Mouse (Mus musculus) gastrocnemius, postnatal 36 days (tissue): ENCODE results near the gene Vmn1r188. TPM values are rescaled to one million over a fixed set of nuclear protein-coding genes. Genes with fewer than 3 reads are reported as not detected.
"Not testable (repeated sequence)": the region's sequence is repeated elsewhere in the genome, so short reads cannot be mapped to it uniquely, and the experiment has no call there.

Source experiments
- DNase-seq, 2 experiments: peaks; one replicate each; pipeline ENCODE4 v3.0.0; 2022
- intact Hi-C: fragments of 180-260 bp; cut with DNase I; formaldehyde crosslinking; loops from one replicate; pipeline ENCODE4 v1.15.1; 2025
- long read RNA-seq, 2 experiments: library from polyadenylated mRNA; stranded (forward); transcript quantifications; one replicate each; pipeline ENCODE4 v2.0.0; 2021
- total RNA-seq, 2 experiments: library from RNA; stranded (reverse); gene quantifications; 2 replicates each; pipeline ENCODE4 v1.2.3; 2021

The Vmn1r188 gene
- total RNA-seq: not detected
- long read RNA-seq, experiment 1: 0 reads
- long read RNA-seq, experiment 2: 0 reads

DNA sequence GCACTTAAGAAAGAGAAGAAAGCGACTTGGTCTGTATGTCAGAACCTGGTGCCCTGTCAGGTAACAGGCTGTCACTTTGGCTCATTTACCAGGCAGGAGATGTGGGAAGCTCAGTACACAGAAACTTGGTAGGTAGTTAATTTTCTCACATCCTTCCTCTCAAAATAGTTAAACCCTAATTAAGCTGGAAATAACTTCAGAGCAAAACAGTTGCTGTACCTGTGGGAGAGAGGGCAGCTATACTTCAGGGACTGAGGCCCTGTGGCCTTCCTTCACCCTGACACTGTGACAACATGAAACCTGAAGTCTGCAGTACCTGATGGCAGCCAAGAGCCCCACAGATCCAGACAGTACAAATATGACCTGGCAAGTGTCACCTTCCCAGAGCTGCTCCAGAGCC lies at the start of gene Vmn1r188:
Vmn1r188 (plus strand) TSS at position 301 of the 400 bp plus-strand sequence.
- intact Hi-C loops, DNase-seq: not testable (repeated sequence)

DNA sequence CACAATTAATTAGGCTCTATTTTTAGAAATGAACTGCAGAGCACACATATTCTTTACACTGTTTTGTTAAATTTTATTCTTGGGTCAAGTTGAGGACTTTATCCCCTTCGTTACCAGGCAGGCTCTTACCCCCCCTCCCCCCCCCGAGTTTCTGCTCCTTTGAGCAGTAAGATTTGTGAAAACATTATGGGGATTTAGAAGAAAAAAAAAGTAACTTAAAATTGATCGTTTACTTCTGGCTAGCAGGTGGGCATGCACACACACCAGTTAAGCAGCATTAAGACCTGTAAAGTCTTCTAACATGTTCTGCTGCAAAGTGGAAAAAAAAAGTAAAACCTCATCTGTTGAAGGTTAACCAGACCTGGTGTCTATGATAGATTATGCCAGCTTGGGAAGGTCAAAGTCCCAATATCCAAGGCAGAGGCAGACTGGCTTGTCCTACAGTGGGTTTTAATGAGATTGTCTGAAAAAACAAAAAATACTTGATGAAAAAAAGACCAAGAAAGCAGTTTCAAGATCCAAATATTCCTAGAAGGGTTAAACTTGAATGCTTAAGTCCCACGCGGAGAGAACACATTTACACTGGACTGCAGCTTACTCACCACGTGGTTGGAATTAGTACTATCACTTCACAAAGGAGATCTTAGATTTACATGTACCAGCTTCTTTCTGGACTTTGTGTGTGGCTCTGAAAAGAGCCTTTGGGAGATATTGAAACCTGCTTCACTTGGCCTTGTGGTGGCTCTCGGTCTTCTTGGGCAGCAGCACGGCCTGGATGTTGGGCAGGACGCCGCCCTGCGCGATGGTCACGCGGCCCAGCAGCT lies 49.6 kb upstream of the Vmn1r188 start:
- intact Hi-C loops: loop anchor here (10.0 kb wide), 1 partner anchor 210 kb away; no protein-coding TSS in a partner anchor

DNA sequence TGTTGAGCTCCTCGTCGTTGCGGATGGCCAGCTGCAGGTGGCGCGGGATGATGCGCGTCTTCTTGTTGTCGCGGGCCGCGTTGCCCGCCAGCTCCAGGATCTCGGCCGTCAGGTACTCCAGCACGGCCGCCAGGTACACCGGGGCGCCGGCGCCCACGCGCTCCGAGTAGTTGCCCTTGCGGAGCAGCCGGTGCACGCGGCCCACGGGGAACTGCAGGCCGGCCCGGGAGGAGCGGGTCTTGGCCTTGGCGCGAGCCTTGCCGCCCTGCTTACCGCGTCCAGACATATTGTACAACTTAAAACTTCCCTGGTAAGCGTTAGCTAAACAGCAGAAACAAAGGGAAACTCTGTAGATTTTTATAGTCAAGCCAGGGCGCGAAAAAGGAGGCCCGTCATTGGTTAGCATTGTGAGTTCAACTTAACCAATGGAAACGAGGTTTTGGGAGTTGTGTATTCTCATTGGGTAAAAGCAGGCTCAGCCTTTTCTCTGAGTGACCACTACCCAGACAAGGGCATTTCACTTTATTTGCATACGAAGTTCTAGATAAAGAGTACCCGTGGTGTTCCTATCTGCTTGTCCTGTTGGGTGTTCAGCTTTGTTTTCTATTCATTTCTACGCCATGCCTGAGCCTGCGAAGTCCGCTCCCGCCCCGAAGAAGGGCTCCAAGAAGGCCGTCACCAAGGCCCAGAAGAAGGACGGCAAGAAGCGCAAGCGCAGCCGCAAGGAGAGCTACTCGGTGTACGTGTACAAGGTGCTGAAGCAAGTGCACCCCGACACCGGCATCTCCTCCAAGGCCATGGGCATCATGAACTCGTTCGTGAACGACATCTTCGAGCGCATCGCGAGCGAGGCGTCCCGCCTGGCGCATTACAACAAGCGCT lies 48.7 kb upstream of the Vmn1r188 start, which contains the start of the genes Hist1h2ah and Hist1h2bk:
Hist1h2ah (minus strand) TSS at position 302 of the 882 bp plus-strand sequence.
Hist1h2bk (plus strand) TSS at position 604 of the 882 bp plus-strand sequence.
- intact Hi-C loops: loop anchor here (10.0 kb wide), 1 partner anchor 211 kb away; no protein-coding TSS in a partner anchor
- peak; percentile 51 to 60 for DNase-seq

More for the DNA sequence above, 49.6 kb upstream of the Vmn1r188 start:
- DNase-seq: no peak

DNA sequence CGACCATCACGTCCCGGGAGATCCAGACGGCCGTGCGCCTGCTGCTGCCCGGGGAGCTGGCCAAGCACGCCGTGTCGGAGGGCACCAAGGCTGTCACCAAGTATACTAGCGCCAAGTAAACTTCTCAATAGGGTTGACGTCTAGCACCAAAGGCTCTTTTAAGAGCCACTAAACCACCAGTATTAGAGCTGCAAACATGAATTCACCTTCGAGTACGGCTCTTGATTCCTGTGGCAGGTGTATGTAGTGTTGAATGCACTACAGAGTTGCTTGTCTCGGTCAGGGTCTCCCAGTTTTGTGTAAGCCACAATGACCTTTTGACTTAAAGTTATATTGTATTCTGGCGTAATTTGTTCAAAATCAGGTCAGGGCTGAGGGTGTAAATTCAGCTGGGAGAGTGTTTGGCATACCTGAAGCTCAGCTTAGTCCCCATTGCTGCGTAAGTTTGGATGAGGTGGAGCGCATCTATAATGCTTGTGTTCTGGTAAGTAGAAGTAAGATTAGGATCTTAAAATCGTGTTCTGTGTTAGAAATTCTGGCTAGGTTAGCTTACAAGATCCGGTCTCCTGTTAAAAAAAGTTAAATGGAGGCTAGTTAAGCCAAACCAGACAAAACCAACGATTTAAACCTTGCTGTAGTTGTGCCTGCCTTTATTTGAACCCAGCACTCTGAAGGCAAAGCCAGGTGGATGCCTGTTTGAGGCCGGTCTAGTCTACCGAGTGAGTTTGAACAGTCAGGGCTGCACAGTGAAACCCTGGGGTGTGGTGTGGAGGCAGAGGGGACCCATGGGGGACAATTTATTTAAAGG lies 47.9 kb upstream of the Vmn1r188 start:
- intact Hi-C loops: loop anchor here (10.0 kb wide), 1 partner anchor 212 kb away; no protein-coding TSS in a partner anchor

DNA sequence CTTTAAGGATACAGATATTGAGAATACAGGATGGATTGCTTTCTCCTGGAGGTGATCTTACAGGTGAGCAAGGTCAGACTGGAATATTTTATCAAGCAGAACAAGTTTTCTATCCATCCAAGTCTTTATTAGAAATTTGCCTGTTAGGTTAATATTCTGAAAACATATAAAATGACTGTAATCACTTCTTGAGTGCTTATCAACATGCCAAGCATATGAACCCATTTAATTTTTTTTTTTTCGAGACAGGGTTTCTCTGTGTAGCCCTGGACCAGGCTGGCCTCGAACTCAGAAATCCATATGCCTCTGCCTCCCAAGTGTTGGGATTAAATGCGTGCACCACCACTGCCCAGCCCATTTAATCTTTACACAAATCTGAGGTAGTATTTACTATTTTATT lies 47.3 kb upstream of the Vmn1r188 start:
- intact Hi-C loops: loop anchor here (10.0 kb wide), 1 partner anchor 212 kb away; no protein-coding TSS in a partner anchor
- DNase-seq: no peak

More for the DNA sequence above, 47.9 kb upstream of the Vmn1r188 start:
- no peak for DNase-seq

DNA sequence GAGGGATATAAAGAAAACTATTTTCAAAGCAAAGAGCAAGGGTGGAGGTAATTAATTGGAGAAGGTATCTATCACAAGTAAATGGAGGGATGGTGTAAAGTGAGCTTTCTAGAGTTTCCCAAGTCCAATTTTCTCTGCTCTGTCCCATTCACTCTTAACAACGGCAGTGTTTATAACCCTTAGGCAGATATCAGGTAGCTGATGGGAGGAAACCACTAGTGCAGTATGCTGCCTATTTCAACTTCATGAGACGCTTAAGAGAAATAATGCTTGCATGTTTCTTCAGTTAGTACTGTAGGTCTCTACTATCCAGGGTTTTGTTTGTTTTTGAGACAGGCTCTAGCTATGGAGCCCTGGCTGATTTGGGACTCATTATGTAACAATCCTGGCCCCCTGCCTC lies 46.8 kb upstream of the Vmn1r188 start:
- no peak for DNase-seq
- intact Hi-C loops: loop anchor here (10.0 kb wide), 1 partner anchor 213 kb away; no protein-coding TSS in a partner anchor

DNA sequence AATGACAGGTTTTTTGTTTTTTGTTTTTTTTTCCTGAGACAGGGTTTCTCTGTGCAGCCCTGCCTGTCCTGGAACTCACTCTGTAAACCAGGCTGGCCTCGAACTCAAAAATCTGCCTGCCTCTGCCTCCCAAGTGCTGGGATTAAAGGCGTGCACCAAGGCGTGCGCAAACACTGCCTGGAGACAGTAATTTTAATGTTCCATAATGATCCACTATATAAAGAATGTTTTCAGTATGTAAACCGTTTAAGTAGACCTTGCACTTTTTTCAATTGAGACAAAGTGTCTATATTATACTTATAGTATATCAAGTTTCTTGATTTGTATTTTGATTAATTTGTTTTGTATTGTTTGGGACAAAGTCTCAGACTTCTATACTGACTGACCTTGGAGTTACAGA lies 44.9 kb upstream of the Vmn1r188 start:
- no peak for DNase-seq
- intact Hi-C loops: loop anchor here (10.0 kb wide), 1 partner anchor 215 kb away; no protein-coding TSS in a partner anchor

DNA sequence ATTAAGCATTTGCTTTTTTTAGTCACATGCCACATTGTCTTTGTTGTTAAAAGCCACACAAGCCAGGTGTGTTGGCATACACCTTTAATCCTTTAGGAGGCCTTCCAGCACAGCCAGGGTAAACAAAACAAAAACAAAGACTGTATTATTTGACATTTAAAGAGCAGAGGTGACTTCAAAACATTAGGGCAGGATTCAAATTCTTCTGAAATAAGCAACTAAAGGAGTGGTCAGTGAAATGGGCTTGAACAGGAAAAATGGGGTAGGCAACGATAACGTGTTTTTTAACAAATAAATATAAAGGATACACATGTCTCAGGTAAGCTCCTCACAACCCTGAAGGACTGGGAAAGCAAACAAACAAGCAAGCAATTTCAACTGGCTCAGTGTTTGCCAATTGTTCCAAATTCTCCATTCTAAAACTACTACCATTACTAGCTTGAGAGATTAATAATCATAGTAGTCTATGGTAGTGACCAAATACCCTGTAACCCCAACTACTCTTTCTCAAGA lies 44.2 kb upstream of the Vmn1r188 start:
- intact Hi-C loops: loop anchor here (10.0 kb wide), 2 partner anchors 215 to 1715 kb away; partner anchors contain the start of genes Hist1h2ab, Hist1h3b and Hist1h4b
- no peak for DNase-seq

DNA sequence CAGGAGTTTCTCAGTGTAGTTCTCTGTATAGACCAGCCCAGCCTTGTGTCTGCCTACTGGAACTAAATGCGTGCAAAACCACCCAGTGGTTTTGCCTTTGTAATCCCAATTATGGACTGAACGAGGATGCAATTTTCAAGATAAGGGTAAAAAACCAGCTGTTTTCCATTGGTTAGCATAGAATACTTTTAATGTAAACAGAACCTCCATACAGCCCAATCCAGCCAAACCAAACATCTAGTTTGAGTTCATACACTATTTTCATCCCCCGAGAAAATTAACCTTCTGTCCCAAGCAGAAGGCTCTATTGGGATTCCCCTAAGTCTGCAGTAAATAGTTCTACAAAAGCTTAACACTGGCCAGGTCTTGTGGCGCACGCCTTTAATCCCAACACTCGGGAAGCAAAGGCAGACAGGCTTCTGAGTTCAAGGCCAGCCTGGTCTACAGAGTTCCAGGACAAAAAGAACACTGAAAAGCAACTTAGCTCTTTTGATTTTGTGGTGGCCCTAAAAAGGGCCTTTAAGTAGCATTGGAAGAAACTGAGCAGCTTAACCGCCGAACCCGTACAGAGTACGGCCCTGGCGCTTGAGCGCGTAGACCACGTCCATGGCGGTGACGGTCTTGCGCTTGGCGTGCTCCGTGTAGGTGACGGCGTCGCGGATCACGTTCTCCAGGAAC lies 43.6 kb upstream of the Vmn1r188 start:
- DNase-seq: no peak
- intact Hi-C loops: loop anchor here (10.0 kb wide), 1 partner anchor 1714 kb away; the partner anchor contains the start of genes Hist1h2ab, Hist1h3b and Hist1h4b

DNA sequence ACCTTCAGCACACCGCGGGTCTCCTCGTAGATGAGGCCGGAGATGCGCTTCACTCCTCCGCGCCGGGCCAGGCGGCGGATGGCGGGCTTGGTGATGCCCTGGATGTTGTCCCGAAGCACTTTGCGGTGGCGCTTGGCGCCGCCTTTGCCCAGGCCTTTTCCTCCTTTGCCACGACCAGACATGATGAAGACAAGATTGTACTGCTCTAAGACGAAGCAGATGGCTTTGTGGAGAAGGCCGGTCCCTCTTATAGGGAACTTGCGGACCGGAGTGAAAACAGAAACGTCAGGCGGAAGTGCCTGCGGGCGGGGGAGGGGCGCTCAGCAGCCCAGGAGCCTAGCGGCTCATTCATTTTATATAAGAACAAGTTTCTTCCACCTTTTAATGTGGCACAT lies 43.1 kb upstream of the Vmn1r188 start, which contains the start of gene Hist1h4i:
Hist1h4i (minus strand) TSS at position 221 of the 395 bp plus-strand sequence.
- intact Hi-C loops: loop anchor here (10.0 kb wide), 1 partner anchor 1714 kb away; the partner anchor contains the start of genes Hist1h2ab, Hist1h3b and Hist1h4b
- DNase-seq: peak; percentile 90 to 91

DNA sequence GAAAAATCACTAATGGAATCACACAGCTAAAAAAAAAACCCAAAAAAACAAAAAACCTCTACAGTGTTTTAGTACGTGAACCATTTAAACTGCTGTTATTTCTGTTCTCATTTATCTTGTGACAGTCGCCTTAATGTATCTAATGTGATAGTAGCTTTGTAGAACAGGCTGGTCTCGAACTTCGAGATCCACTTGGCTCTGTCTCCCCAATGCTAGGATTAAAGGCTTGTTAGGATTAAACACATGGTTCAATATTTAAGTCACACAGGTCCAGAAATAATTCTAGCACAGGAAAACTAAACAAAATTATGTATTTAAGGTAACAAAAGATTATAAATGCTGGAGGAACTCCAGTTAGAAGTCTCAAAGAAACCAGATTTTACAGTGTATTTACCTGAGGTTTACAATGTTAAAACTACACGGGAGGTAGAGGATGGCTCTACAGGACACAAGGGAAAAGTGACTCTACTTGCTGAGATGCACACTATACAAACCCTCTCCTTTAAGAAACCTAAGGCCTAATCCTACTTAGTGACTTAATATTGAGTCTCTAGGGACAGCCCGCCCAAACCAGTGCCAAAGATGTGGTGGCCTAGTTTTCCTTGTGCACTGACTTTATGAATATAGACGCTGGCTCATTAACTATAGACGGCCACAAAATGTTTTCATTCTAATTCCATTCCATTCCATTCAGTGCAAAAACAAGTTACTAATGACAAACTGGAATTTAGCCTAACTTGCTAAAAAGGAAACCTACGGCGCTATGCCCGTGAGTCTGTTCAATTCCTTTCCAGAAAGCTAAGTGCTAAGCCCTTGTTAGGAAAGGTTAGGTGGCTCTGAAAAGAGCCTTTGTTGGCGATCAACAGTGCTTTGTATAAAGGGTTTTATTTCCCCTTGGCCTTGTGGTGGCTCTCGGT lies 42.3 kb upstream of the Vmn1r188 start:
- DNase-seq: no peak
- intact Hi-C loops: loop anchor here (10.0 kb wide), 1 partner anchor 1713 kb away; the partner anchor contains the start of genes Hist1h2ab, Hist1h3b and Hist1h4b

DNA sequence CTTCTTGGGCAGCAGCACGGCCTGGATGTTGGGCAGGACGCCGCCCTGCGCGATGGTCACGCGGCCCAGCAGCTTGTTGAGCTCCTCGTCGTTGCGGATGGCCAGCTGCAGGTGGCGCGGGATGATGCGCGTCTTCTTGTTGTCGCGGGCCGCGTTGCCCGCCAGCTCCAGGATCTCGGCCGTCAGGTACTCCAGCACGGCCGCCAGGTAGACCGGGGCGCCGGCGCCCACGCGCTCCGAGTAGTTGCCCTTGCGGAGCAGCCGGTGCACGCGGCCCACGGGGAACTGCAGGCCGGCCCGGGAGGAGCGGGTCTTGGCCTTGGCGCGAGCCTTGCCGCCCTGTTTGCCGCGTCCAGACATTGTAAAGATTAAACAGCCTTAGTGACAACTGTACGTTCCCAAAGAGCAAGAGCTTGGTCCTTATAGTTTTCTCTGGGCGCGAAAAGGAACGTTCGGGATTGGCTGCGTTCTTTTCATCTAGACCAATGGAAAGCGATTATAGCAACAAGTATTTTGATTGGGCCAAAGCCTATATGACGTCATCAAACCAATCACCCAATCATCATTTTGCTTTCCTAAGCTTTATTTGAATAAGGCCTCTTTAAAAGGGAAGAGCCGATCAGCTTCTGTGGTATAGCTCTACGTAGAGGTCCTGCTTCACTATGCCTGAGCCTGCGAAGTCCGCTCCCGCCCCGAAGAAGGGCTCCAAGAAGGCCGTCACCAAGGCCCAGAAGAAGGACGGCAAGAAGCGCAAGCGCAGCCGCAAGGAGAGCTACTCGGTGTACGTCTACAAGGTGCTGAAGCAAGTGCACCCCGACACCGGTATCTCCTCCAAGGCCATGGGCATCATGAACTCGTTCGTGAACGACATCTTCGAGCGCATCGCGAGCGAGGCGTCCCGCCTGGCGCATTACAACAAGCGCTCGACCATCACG lies 41.4 kb upstream of the Vmn1r188 start, which contains the start of the genes Hist1h2ag and Hist1h2bj:
Hist1h2ag (minus strand) TSS at position 377 of the 935 bp plus-strand sequence.
Hist1h2bj (plus strand) TSS at position 647 of the 935 bp plus-strand sequence.
- peak; percentile 75 to 78 for DNase-seq
- intact Hi-C loops: loop anchor here (10.0 kb wide), 1 partner anchor 1712 kb away; the partner anchor contains the start of genes Hist1h2ab, Hist1h3b and Hist1h4b

DNA sequence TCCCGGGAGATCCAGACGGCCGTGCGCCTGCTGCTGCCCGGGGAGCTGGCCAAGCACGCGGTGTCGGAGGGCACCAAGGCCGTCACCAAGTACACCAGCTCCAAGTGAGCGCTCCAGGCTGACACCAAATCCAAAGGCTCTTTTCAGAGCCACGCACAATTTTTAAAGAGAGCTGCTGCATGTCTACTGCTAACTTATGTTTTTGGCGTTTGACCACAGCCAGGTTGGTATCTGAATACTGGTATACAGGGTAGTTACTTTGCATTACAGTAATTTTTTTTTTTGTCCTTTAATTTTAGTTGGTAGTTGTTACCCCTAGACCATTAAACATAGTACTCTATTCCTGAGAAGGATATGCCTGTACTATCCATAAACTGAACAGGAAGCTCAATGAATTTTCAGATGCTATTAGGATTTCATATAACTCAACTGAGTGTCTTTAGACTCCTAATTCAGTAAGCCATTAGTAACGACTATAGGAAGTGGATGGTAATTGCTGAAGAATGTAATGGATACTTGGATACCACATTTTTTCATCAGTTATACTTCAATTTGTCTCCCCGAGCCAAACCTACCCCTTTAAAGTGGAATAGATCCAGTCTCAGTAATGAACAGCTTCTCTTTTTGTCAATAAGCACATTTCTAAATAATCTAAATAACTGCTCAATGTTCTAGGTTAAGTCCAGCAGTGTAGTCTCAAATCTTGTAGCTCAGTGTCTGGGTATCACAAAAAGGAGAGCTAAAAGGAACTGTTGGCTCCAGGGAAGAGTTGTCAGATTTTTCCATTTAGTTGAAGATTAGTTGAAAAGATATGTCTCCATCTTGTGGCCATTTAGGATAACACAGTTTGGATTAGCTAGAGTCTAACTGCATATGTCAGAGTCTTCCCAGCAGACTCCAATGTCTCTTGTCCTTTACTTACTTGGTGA lies 40.5 kb upstream of the Vmn1r188 start:
- intact Hi-C loops: loop anchor here (10.0 kb wide), 1 partner anchor 1711 kb away; the partner anchor contains the start of genes Hist1h2ab, Hist1h3b and Hist1h4b
- DNase-seq: no peak

DNA sequence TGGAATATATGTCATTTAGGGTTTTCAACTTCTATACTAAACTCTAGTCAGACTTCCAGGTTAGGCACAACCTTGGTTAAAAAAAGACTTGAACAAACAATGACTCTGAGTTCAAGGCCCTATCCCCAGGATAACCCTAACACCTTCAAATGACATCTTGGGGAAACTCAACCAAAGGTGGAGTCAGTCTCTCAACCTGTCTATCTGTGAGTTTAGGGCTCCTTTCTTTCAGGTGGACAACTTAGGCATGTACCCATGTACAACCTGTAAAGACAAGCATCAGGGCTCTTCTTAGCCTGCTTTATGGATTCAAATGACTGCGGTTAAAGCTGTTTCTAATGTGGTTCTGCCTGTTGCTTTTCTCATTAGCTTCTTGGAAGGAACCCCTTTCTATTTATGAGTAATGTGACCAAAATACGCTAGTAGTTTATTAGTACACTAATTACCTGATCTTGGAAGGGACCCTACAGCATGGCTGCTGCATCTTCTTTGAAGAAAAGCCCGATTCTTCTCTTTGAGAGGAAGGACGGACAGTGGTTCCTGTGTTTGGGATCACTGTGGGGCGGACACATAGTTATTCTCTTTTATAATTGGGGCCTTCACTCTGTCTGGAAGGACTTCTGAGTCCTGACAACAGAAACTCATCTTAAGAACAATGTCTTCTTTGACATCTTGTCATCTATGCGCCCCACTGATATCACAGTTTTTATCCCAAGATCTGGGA lies 39.6 kb upstream of the Vmn1r188 start:
- no peak for DNase-seq
- intact Hi-C loops: loop anchor here (10.0 kb wide), 1 partner anchor 1710 kb away; the partner anchor contains the start of genes Hist1h2ab, Hist1h3b and Hist1h4b
